Mouse (Mus musculus) kidney, adult 2 months (tissue): Measurements from ENCODE around the gene Erich3.
"Not testable (repeated sequence)": the region's sequence is repeated elsewhere in the genome, so short reads cannot be mapped to it uniquely, and the experiment has no call there.

Experiments used
- CTCF ChIP-seq: fragments of 200-500 bp; conservative IDR thresholded peaks from 2 replicates; pipeline ENCODE4 v1.5.1; 2011; ENCODE audit warnings: low read depth, mild to moderate bottlenecking, control low read depth, low read length, moderate library complexity, mixed read lengths; ENCODE audit not compliant: insufficient read depth, insufficient read length
- POLR2A ChIP-seq: fragments of 200-500 bp; IDR thresholded peaks from one replicate; pipeline ENCODE4 v1.6.1; 2011; ENCODE audit warnings: low read depth, low read length, control low read depth

DNA sequence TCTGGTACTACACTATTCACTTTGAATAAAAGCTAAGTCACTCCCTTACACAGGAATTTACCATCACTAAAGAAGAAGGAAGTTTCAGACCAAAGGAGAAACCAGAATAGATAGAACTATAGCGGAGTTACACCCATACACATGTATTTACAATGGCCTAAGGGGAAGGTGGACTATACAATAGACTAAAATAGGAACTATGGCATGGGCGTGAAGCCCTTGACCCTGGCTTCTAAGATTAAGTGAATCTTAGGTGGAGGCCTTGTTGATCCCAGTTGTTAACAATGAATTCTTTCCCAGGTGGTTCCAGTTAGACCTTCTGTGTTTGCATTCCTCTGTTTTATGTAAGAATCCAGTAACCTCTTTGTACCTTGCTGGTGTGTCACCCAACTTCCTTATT lies 32.4 kb upstream of the Erich3 start:
- TF ChIP-seq CTCF, POLR2A: not testable (repeated sequence)
